Mouse (Mus musculus): Measurements from ENCODE around the gene Caap1. TPM values are rescaled to one million over a fixed set of nuclear protein-coding genes. Genes with fewer than 3 reads are reported as not detected.

The Caap1 gene
- polyA plus RNA-seq, 2 experiments, result 15.4 to 17.9 TPM

DNA sequence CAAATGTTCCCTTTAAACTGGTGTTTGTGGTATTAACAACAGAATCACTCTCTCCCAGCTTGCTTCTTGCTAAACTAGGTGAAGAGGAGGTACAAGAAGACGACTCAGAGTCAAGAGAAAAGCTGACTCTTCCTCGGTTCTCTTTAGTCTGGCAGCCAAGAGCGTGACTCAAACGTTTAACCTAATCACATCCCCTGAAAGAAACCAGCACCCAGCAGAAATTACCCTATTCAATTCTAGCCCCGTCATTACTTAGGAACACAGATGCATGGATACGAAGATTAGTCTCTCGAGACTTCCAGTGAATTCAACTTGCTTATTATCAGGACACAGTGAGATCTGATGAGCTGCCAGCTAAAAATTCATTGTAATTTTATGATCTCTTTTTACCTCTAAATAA, 12.3 kb downstream of the Caap1 start:
- Histone ChIP-seq H3K9ac (ENCODE audit: low read depth, low read length, severe bottlenecking) (no peak overlapping the region), H3K4me1 (ENCODE audit: control insufficient read depth, insufficient read depth, low read length) (no peaks in the 10 kb centered on the region), H3K9me3 (ENCODE audit: control insufficient read depth, low read length) (no peaks in the 10 kb centered on the region), H3K27me3 (ENCODE audit: control insufficient read depth, insufficient read depth, low read length) (no peaks in the 10 kb centered on the region), H3K4me3 (replicated peaks; ENCODE audit: low read length) (no peak overlapping the region), H3K4me2 (replicated peaks; ENCODE audit: low read depth, low read length, severe bottlenecking) (no peak overlapping the region), H3K36me3 (ENCODE audit: control insufficient read depth, insufficient read depth, low read length) (peaks cover 17% of the 10 kb centered on the region; the same call in 1 of the 2 replicates), H3K27ac (replicated peaks; ENCODE audit: low read depth, low read length) (no peak overlapping the region)
- WGBS, result 83% methylated on average over 7 of the region's 7 CpGs
- no peak for TF ChIP-seq POLR2A (IDR thresholded peaks at IDR 0.05; ENCODE audit: borderline replicate concordance, extremely low read depth, insufficient read depth, insufficient read length)
- DNase-seq (ENCODE audit: low spot score) (no peak), ATAC-seq (ENCODE audit: low FRiP score, low read depth) (no peak)

DNA sequence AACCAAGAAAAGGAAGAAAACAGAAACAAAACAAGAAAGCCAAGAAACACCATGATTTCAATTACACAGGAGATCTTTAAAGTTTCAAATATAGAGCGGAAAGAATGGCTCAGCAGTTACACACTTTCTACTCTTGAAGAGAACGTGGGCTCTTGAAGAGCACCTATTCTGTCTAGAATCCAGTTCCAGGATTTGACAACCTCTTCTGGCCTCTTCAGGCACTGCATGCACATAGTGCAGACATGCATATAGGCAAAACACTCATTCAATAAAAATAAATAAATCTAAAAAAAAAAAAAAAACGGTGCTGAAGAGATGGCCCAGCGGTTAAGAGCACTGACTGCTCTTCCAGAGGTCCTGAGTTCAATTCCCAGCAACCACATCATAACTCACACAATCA, 13.6 kb downstream of the Caap1 start:
- Histone ChIP-seq H3K4me3 (replicated peaks; ENCODE audit: low read length) (no peak overlapping the region), H3K4me1 (ENCODE audit: control insufficient read depth, insufficient read depth, low read length) (no peaks in the 10 kb centered on the region), H3K27me3 (ENCODE audit: control insufficient read depth, insufficient read depth, low read length) (no peaks in the 10 kb centered on the region), H3K9me3 (ENCODE audit: control insufficient read depth, low read length) (no peaks in the 10 kb centered on the region), H3K4me2 (replicated peaks; ENCODE audit: low read depth, low read length, severe bottlenecking) (no peak overlapping the region), H3K36me3 (ENCODE audit: control insufficient read depth, insufficient read depth, low read length) (peaks cover 26% of the 10 kb centered on the region), H3K9ac (ENCODE audit: low read depth, low read length, severe bottlenecking) (no peak overlapping the region), H3K27ac (replicated peaks; ENCODE audit: low read depth, low read length) (no peak overlapping the region)
- WGBS, result 90% methylated on average over 4 of the region's 4 CpGs
- no peak for ATAC-seq (ENCODE audit: low FRiP score, low read depth)
- no peak for DNase-seq (ENCODE audit: low spot score)
- no peak for TF ChIP-seq POLR2A (IDR thresholded peaks at IDR 0.05; ENCODE audit: borderline replicate concordance, extremely low read depth, insufficient read depth, insufficient read length)

DNA sequence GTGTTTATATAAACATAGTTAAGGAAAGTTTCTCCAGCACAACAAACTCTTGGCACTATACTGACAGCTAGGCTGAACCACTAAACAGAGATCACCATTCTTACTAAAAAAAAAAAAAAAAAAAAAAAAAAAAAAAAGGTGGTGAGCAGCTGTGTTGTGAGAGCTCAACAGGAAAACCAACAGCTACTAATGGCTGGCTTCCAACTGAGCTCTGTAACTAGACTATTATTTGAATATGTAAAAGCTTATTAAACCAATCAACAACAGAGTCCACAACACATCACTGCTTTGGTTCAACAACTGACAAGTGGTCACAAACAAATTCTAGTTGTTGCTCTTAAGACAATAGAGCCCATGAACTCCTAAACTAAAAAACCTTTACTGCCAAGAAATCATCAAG, 23.4 kb downstream of the Caap1 start:
- Histone ChIP-seq H3K36me3 (ENCODE audit: control insufficient read depth, insufficient read depth, low read length) (peaks cover 9% of the 10 kb centered on the region), H3K4me2 (replicated peaks; ENCODE audit: low read depth, low read length, severe bottlenecking) (no peak overlapping the region), H3K4me1 (ENCODE audit: control insufficient read depth, insufficient read depth, low read length) (no peaks in the 10 kb centered on the region), H3K27me3 (ENCODE audit: control insufficient read depth, insufficient read depth, low read length) (no peaks in the 10 kb centered on the region), H3K9me3 (ENCODE audit: control insufficient read depth, low read length) (no peaks in the 10 kb centered on the region), H3K4me3 (replicated peaks; ENCODE audit: low read length) (no peak overlapping the region), H3K27ac (replicated peaks; ENCODE audit: low read depth, low read length) (no peak overlapping the region), H3K9ac (ENCODE audit: low read depth, low read length, severe bottlenecking) (no peak overlapping the region)
- DNase-seq (ENCODE audit: low spot score) (no peak), ATAC-seq (ENCODE audit: low FRiP score, low read depth) (no peak)
- TF ChIP-seq POLR2A (IDR thresholded peaks at IDR 0.05; ENCODE audit: borderline replicate concordance, extremely low read depth, insufficient read depth, insufficient read length), result no peak

DNA sequence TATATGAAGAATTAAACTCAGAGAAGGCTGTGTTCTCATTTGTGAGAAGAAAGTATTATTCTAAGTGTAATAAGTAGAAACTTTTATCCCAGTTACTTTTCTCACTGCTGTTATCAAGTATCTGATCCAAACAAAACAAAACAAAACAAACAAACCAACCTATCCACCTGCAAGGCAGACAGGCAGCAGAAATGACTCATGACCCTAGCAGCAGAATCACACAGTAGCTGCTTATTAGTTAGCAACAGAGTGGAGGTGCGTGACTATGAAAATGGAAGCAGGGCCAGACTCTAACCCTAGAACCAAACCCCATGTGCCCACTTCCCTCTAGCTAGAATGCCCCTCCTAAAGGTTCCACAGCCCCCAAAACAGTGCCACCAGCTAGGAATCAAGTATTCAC, 27.1 kb downstream of the Caap1 start:
- no peak for DNase-seq (ENCODE audit: low spot score)
- no peak overlapping the region for H3K27ac ChIP-seq (replicated peaks; ENCODE audit: low read depth, low read length)
- no peak overlapping the region for H3K9ac ChIP-seq (ENCODE audit: low read depth, low read length, severe bottlenecking)
- H3K4me3 ChIP-seq (replicated peaks; ENCODE audit: low read length), result no peak overlapping the region
- WGBS, result 95% methylated on average over 1 of the region's 1 CpGs
- TF ChIP-seq POLR2A (IDR thresholded peaks at IDR 0.05; ENCODE audit: borderline replicate concordance, extremely low read depth, insufficient read depth, insufficient read length), result no peak
- H3K9me3 ChIP-seq (ENCODE audit: control insufficient read depth, low read length), result no peaks in the 10 kb centered on the region
- no peak overlapping the region for H3K4me2 ChIP-seq (replicated peaks; ENCODE audit: low read depth, low read length, severe bottlenecking)
- no peaks in the 10 kb centered on the region for H3K4me1 ChIP-seq (ENCODE audit: control insufficient read depth, insufficient read depth, low read length)
- no peaks in the 10 kb centered on the region for H3K36me3 ChIP-seq (ENCODE audit: control insufficient read depth, insufficient read depth, low read length)
- H3K27me3 ChIP-seq (ENCODE audit: control insufficient read depth, insufficient read depth, low read length), result no peaks in the 10 kb centered on the region
- no peak for ATAC-seq (ENCODE audit: low FRiP score, low read depth)

DNA sequence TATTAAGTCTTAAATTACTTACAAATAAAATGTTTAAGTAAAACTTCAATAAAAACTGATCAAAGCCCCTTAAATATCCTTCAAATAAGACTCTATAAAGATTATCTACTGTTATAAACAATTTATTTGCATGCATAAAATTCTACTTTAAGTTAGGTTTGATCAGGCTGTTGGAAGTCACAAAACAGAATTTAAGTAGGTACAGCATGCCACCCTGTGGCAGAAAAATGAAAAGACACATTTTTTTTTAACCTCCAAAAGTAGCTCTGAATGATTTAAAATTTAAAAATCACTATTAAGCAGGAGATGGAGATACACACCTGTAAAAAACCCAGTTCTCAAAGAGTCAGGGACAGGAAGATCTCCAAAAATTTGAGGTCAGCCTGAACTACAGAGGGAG, 33.3 kb downstream of the Caap1 start:
- no peaks in the 10 kb centered on the region for H3K9me3 ChIP-seq (ENCODE audit: control insufficient read depth, low read length)
- ATAC-seq (ENCODE audit: low FRiP score, low read depth), result no peak

DNA sequence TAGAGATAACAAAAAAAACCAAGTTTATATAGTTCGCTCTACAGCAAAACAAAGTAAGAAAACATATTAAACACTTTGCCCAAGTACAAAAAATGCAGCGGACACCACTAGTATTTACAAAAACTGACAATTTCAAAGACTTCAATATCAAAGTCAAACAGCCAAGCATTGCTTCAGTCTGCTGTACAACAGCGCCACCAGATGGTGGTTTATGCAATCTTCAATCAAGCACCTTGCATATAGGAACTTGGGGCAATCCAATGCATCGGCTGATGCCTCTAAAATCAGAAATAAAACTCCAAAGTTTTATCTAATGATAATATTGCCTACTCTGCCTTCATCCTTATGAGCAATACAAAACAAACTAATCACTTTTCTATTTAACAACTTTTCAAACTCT, 39.0 kb downstream of the Caap1 start:
- Histone ChIP-seq H3K4me2 (replicated peaks; ENCODE audit: low read depth, low read length, severe bottlenecking) (no peak overlapping the region), H3K9ac (ENCODE audit: low read depth, low read length, severe bottlenecking) (no peak overlapping the region), H3K9me3 (ENCODE audit: control insufficient read depth, low read length) (no peaks in the 10 kb centered on the region), H3K36me3 (ENCODE audit: control insufficient read depth, insufficient read depth, low read length) (peaks cover 4% of the 10 kb centered on the region; the same call in 1 of the 2 replicates), H3K4me3 (replicated peaks; ENCODE audit: low read length) (no peak overlapping the region), H3K27me3 (ENCODE audit: control insufficient read depth, insufficient read depth, low read length) (no peaks in the 10 kb centered on the region), H3K4me1 (ENCODE audit: control insufficient read depth, insufficient read depth, low read length) (no peaks in the 10 kb centered on the region), H3K27ac (replicated peaks; ENCODE audit: low read depth, low read length) (no peak overlapping the region)
- ATAC-seq (ENCODE audit: low FRiP score, low read depth), result no peak
- 64% methylated on average over 4 of the region's 4 CpGs for WGBS
- no peak for TF ChIP-seq POLR2A (IDR thresholded peaks at IDR 0.05; ENCODE audit: borderline replicate concordance, extremely low read depth, insufficient read depth, insufficient read length)
- peak; percentile 69 for DNase-seq (ENCODE audit: low spot score)

More for the DNA sequence above, 33.3 kb downstream of the Caap1 start:
- Histone ChIP-seq H3K36me3 (ENCODE audit: control insufficient read depth, insufficient read depth, low read length) (peaks cover 4% of the 10 kb centered on the region; the same call in 1 of the 2 replicates), H3K4me2 (replicated peaks; ENCODE audit: low read depth, low read length, severe bottlenecking) (no peak overlapping the region), H3K27me3 (ENCODE audit: control insufficient read depth, insufficient read depth, low read length) (no peaks in the 10 kb centered on the region), H3K4me3 (replicated peaks; ENCODE audit: low read length) (no peak overlapping the region), H3K4me1 (ENCODE audit: control insufficient read depth, insufficient read depth, low read length) (no peaks in the 10 kb centered on the region), H3K9ac (ENCODE audit: low read depth, low read length, severe bottlenecking) (no peak overlapping the region), H3K27ac (replicated peaks; ENCODE audit: low read depth, low read length) (no peak overlapping the region)
- TF ChIP-seq POLR2A (IDR thresholded peaks at IDR 0.05; ENCODE audit: borderline replicate concordance, extremely low read depth, insufficient read depth, insufficient read length), result no peak
- no peak for DNase-seq (ENCODE audit: low spot score)
